1 mouse cellular context compared by ENCODE assay signal in the genomic region with DNA sequence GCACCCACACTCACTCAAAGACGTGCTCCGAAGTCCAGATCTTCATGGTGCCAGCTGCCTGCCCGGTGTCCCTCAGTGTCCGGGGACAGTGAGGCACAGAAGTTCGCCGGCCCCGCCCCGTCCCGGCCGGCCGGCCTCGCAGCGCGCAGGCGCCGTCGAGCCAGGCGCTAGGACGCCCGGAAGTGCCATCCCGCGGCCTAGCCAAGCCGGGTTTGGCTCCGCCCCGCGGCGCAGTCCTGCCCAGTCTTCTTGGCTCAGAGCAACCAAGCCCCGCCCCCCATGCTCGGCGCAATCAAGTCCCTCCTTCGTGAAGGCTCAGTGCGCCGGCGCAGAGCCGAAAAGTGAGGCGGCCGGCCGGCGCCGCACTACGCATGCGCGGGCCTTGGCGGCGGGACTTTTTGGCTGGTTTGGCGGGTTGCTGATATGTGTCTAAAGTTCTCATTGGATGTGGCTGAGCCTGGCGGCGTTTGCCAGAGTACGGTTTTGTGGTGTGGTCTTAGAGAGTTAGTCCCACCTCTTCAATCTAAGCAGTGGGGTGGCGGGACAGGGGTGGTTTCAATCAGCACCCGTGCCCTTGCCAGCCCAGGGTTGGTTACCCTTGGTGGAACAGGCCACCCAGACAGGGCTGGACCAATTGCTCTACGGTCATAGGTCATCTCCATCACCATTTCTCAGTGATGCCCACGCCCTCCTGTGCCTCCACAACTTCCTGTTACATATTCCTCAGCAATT.
TF ChIP-seq lines count a peak whose summit lies in the region.

Gene Prelid3b (minus strand): TSS at position 264 of the 732 bp plus-strand sequence.

TF ChIP-seq in CH12.LX, 34 proteins besides CTCF, POLR2A, EP300 and RAD21 (continued from another document):
- TF ChIP-seq ELF1 (IDR thresholded peaks at IDR 0.05; ENCODE audit: low read depth, low read length) (peak; percentile 97), E2F4 (IDR thresholded peaks at IDR 0.05; ENCODE audit: insufficient replicate concordance, low read depth, low read length) (peak; percentile 96; the same call in 1 of the 2 replicates), MAZ (IDR thresholded peaks at IDR 0.05; ENCODE audit: low read depth, low read length) (no peak), SIN3A (IDR thresholded peaks at IDR 0.05; ENCODE audit: low read length) (peak; percentile 43)
